Mouse (Mus musculus) CH12.LX (cell line): Measurements from ENCODE around the gene Rpl18a. TPM values are rescaled to one million over a fixed set of nuclear protein-coding genes. Genes with fewer than 3 reads are reported as not detected.

Experiments used
- DNase-seq: peaks from one replicate; pipeline ENCODE4 v3.0.0-alpha.2; 2013; ENCODE audit errors: extremely low read depth
- H3K27ac ChIP-seq: 2 replicates; pipeline ENCODE4 v1.5.1; 2012; ENCODE audit warnings: low read depth, mild to moderate bottlenecking, control low read depth, moderate library complexity; ENCODE audit not compliant: insufficient read depth
- H3K27me3 ChIP-seq: replicated peaks from 2 replicates; pipeline ENCODE3; 2012; ENCODE audit warnings: inconsistent platforms
- H3K36me3 ChIP-seq, 2 experiments: replicated peaks in 1 of 2; 2 replicates each; pipeline versions ENCODE3 to v1.6.1; 2012; ENCODE audit warnings: inconsistent platforms in 1 of 2, low read length in 1 of 2, mild to moderate bottlenecking in 1 of 2, mixed read lengths in 1 of 2, moderate library complexity in 1 of 2; ENCODE audit not compliant: control insufficient read depth in 1 of 2, insufficient read depth in 1 of 2
- H3K4me1 ChIP-seq, 2 experiments: 2 replicates each; pipeline ENCODE4 v1.6.1; 2012; ENCODE audit warnings: inconsistent platforms in 1 of 2, moderate library complexity in 1 of 2; ENCODE audit not compliant: insufficient read depth in 2 of 2, control insufficient read depth in 1 of 2
- H3K4me2 ChIP-seq: 2 replicates; pipeline ENCODE4 v1.6.1; 2012; ENCODE audit warnings: low read depth, mild to moderate bottlenecking, control low read depth; ENCODE audit not compliant: poor library complexity, insufficient read depth, severe bottlenecking
- H3K4me3 ChIP-seq, 3 experiments: fragments of 150-350 bp in 1 of 3; sonication (generic) in 1 of 3; replicated peaks in 1 of 3; 2 replicates each; pipeline versions ENCODE3 to v1.5.1; 2011 to 2012; ENCODE audit warnings: low read depth in 2 of 3, low read length in 2 of 3, mild to moderate bottlenecking in 2 of 3, moderate library complexity in 2 of 3, control low read depth in 1 of 3, improper control_type of control experiment in 1 of 3, inconsistent platforms in 1 of 3, mixed read lengths in 1 of 3; ENCODE audit not compliant: poor library complexity in 1 of 3
- H3K79me2 ChIP-seq: replicated peaks from 2 replicates; pipeline ENCODE4 v1.6.1; 2012; ENCODE audit warnings: mild to moderate bottlenecking, moderate library complexity; ENCODE audit not compliant: control insufficient read depth, poor library complexity, insufficient read depth, severe bottlenecking; ENCODE audit errors: extremely low read depth
- H3K9ac ChIP-seq: 2 replicates; pipeline ENCODE4 v1.6.1; 2012; ENCODE audit warnings: low read depth, mild to moderate bottlenecking, control low read depth, moderate library complexity; ENCODE audit not compliant: insufficient read depth
- H3K9me3 ChIP-seq: replicated peaks from 2 replicates; pipeline ENCODE3; 2012; ENCODE audit warnings: low read length, inconsistent platforms, mixed read lengths
- BHLHE40 ChIP-seq: IDR thresholded peaks from 2 replicates; pipeline ENCODE4 v1.6.1; 2011; ENCODE audit warnings: mild to moderate bottlenecking, low read depth, low read length, improper control_type of control experiment
- CHD2 ChIP-seq: IDR thresholded peaks from 2 replicates; pipeline ENCODE4 v1.6.1; 2011; ENCODE audit warnings: low read length, improper control_type of control experiment
- CTCF ChIP-seq, 2 experiments: IDR thresholded peaks in 1 of 2; conservative IDR thresholded peaks in 1 of 2; 2 replicates each; pipeline ENCODE4 v1.5.1; 2011 to 2012; ENCODE audit warnings: low read depth in 2 of 2, low read length in 2 of 2, improper control_type of control experiment in 1 of 2, inconsistent platforms in 1 of 2, mild to moderate bottlenecking in 1 of 2, moderate library complexity in 1 of 2
- E2F4 ChIP-seq: IDR thresholded peaks from 2 replicates; pipeline ENCODE4 v1.6.1; 2011; ENCODE audit warnings: low read depth, low read length, improper control_type of control experiment; ENCODE audit not compliant: insufficient replicate concordance
- EP300 ChIP-seq: IDR thresholded peaks from 2 replicates; pipeline ENCODE4 v1.6.1; 2011; ENCODE audit warnings: low read length, improper control_type of control experiment
- ETS1 ChIP-seq: conservative IDR thresholded peaks from 2 replicates; pipeline ENCODE4 v1.6.1; 2012; ENCODE audit warnings: low read depth, mild to moderate bottlenecking, inconsistent platforms, low read length, improper control_type of control experiment, moderate library complexity
- GABPA ChIP-seq: IDR thresholded peaks from 2 replicates; pipeline ENCODE4 v1.6.1; 2012; ENCODE audit warnings: low read depth, low read length, improper control_type of control experiment, inconsistent platforms; ENCODE audit not compliant: insufficient replicate concordance
- IRF4 ChIP-seq: IDR thresholded peaks from 2 replicates; pipeline ENCODE4 v1.6.1; 2014; ENCODE audit warnings: low read depth, mild to moderate bottlenecking, inconsistent platforms, low read length, improper control_type of control experiment
- JUN ChIP-seq: IDR thresholded peaks from 2 replicates; pipeline ENCODE4 v1.6.1; 2011; ENCODE audit warnings: low read depth, mild to moderate bottlenecking, low read length, improper control_type of control experiment, moderate library complexity; ENCODE audit not compliant: insufficient read depth
- JUND ChIP-seq: conservative IDR thresholded peaks from 2 replicates; pipeline ENCODE4 v1.6.1; 2011; ENCODE audit warnings: low read depth, low read length, improper control_type of control experiment
- KAT2A ChIP-seq: IDR thresholded peaks from 2 replicates; pipeline ENCODE4 v1.6.1; 2012; ENCODE audit warnings: low read length, improper control_type of control experiment, inconsistent platforms; ENCODE audit not compliant: insufficient replicate concordance
- MAFK ChIP-seq: IDR thresholded peaks from 2 replicates; pipeline ENCODE4 v1.6.1; 2011; ENCODE audit warnings: low read length, improper control_type of control experiment; ENCODE audit not compliant: insufficient replicate concordance
- MAX ChIP-seq: IDR thresholded peaks from 2 replicates; pipeline ENCODE4 v1.6.1; 2011; ENCODE audit warnings: low read length, improper control_type of control experiment
- MAZ ChIP-seq: IDR thresholded peaks from 2 replicates; pipeline ENCODE4 v1.6.1; 2012; ENCODE audit warnings: low read depth, mild to moderate bottlenecking, inconsistent platforms, low read length, improper control_type of control experiment, moderate library complexity
- MEF2A ChIP-seq: IDR thresholded peaks from 2 replicates; pipeline ENCODE4 v1.6.1; 2014; ENCODE audit warnings: low read depth, mild to moderate bottlenecking, inconsistent platforms, low read length, improper control_type of control experiment, borderline replicate concordance
- MXI1 ChIP-seq: IDR thresholded peaks from 2 replicates; pipeline ENCODE4 v1.6.1; 2011; ENCODE audit warnings: mild to moderate bottlenecking, low read depth, low read length, improper control_type of control experiment
- MYC ChIP-seq: IDR thresholded peaks from 2 replicates; pipeline ENCODE4 v1.6.1; 2011; ENCODE audit warnings: low read depth, mild to moderate bottlenecking, improper control_type of control experiment, low read length
- NELFE ChIP-seq: IDR thresholded peaks from 2 replicates; pipeline ENCODE4 v1.6.1; 2011; ENCODE audit warnings: low read depth, low read length, improper control_type of control experiment
- NRF1 ChIP-seq: IDR thresholded peaks from 2 replicates; pipeline ENCODE4 v1.6.1; 2014; ENCODE audit warnings: low read depth, mild to moderate bottlenecking, inconsistent platforms, low read length, improper control_type of control experiment, moderate library complexity
- PAX5 ChIP-seq: IDR thresholded peaks from 2 replicates; pipeline ENCODE4 v1.6.1; 2012; ENCODE audit warnings: low read length, inconsistent platforms, mixed read lengths
- POLR2A ChIP-seq: IDR thresholded peaks from 2 replicates; pipeline ENCODE4 v1.6.1; 2011; ENCODE audit warnings: low read depth, mild to moderate bottlenecking, improper control_type of control experiment, low read length
- POLR2AphosphoS2 ChIP-seq: IDR thresholded peaks from 2 replicates; pipeline ENCODE4 v1.6.1; 2011; ENCODE audit warnings: low read depth, low read length, improper control_type of control experiment
- RAD21 ChIP-seq: IDR thresholded peaks from 2 replicates; pipeline ENCODE4 v1.6.1; 2011; ENCODE audit warnings: low read depth, mild to moderate bottlenecking, low read length, improper control_type of control experiment, moderate library complexity
- SIN3A ChIP-seq: IDR thresholded peaks from 2 replicates; pipeline ENCODE4 v1.6.1; 2012; ENCODE audit warnings: low read length, improper control_type of control experiment, inconsistent platforms
- SMC3 ChIP-seq: IDR thresholded peaks from 2 replicates; pipeline ENCODE4 v1.6.1; 2011; ENCODE audit warnings: low read depth, low read length, improper control_type of control experiment
- TCF12 ChIP-seq: IDR thresholded peaks from 2 replicates; pipeline ENCODE4 v1.6.1; 2014; ENCODE audit warnings: low read depth, mild to moderate bottlenecking, inconsistent platforms, low read length, improper control_type of control experiment
- USF1 ChIP-seq: IDR thresholded peaks from 2 replicates; pipeline ENCODE4 v1.6.1; 2014; ENCODE audit warnings: low read depth, mild to moderate bottlenecking, inconsistent platforms, low read length, improper control_type of control experiment
- USF2 ChIP-seq: conservative IDR thresholded peaks from 2 replicates; pipeline ENCODE4 v1.6.1; 2011; ENCODE audit warnings: low read depth, low read length, improper control_type of control experiment
- ZC3H11A ChIP-seq: IDR thresholded peaks from 2 replicates; pipeline ENCODE4 v1.6.1; 2012; ENCODE audit warnings: low read depth, mild to moderate bottlenecking, inconsistent platforms, low read length, improper control_type of control experiment
- ZNF384 ChIP-seq: IDR thresholded peaks from 2 replicates; pipeline ENCODE4 v1.6.1; 2012; ENCODE audit warnings: low read depth, low read length, improper control_type of control experiment, inconsistent platforms
- dilution Hi-C: fragments of 300-500 bp; cut with MboI; formaldehyde crosslinking; loops from 2 replicates; pipeline ENCODE4 v1.14.3; 2020; ENCODE audit warnings: low sequenced_read_pairs; ENCODE audit not compliant: extremely low pct_unique_long_range_greater_than_20kb, extremely low pct_ligation_motif_present
- in situ Hi-C: fragments of 300-500 bp; cut with MboI; formaldehyde crosslinking; loops from 3 replicates; pipeline ENCODE4 v1.14.3; 2019; ENCODE audit warnings: low sequenced_read_pairs, low pct_ligation_motif_present, low pct_unique_long_range_greater_than_20kb, mixed read lengths
- polyA plus RNA-seq: library from polyadenylated mRNA; unstranded; fragments of >175 nt; gene quantifications from 2 replicates; pipeline ENCODE4 v1.2.1, GENCODE M21; 2012; ENCODE audit warnings: low read depth; ENCODE audit not compliant: insufficient read length
- total RNA-seq, 2 experiments: library from RNA; depleted of rRNA; stranded (reverse); fragments of 300-350 nt in 1 of 2; fragments of >200 nt in 1 of 2; gene quantifications; 2 replicates each; pipeline ENCODE4 v1.2.3; 2012 to 2014

The Rpl18a gene
- total and polyA plus RNA-seq, 3 experiments: 2,035 to 5,917 (median 3,837) TPM

GRCm38 (mm10) chr8:70894771-70895545 lies 2.3 kb downstream of the Rpl18a start:
- no peak for DNase-seq
- TF ChIP-seq POLR2A (no peak), NRF1 (no peak), MXI1 (no peak), CHD2 (no peak), JUN (no peak), SIN3A (no peak), MAZ (no peak), JUND (no peak), ZNF384 (no peak), KAT2A (no peak), NELFE (no peak), CTCF (conservative IDR thresholded peaks at IDR 0.05 in 1 of 2, IDR thresholded peaks at IDR 0.05 in 1 of 2; ENCODE audit: low read depth in 2 of 2, low read length in 2 of 2) (no peak), IRF4 (no peak), E2F4 (no peak), BHLHE40 (no peak)
- H3K79me2 ChIP-seq: peaks cover 24% of the 10 kb centered on the region
- H3K4me3 ChIP-seq: peak overlapping the region in 1 of 3 experiments; percentile 96
- H3K36me3 ChIP-seq: peaks cover 39 to 63% of the 10 kb centered on the region in 2 experiments
- dilution Hi-C loops (no loop called here), in situ Hi-C loops (loop anchor here (5.0 kb wide), 1 partner anchor 62 kb away; no protein-coding TSS in a partner anchor)
- H3K4me1 ChIP-seq: peaks cover 18 to 29% of the 10 kb centered on the region in 2 experiments
- no peak overlapping the region for H3K27ac ChIP-seq
- peaks cover 21% of the 10 kb centered on the region for H3K9me3 ChIP-seq
- H3K27me3 ChIP-seq: no peaks in the 10 kb centered on the region
- H3K9ac ChIP-seq: no peak overlapping the region
- no peak overlapping the region for H3K4me2 ChIP-seq

GRCm38 (mm10) chr8:70894385-70894720 lies 2.9 kb downstream of the Rpl18a start:
- no peak for DNase-seq
- Histone ChIP-seq H3K9me3 (peaks cover 21% of the 10 kb centered on the region), H3K27ac (no peak overlapping the region), H3K36me3 (peaks cover 39 to 65% of the 10 kb centered on the region in 2 experiments), H3K4me2 (no peak overlapping the region), H3K79me2 (peaks cover 24% of the 10 kb centered on the region), H3K4me3 (no peak overlapping the region), H3K27me3 (no peaks in the 10 kb centered on the region), H3K9ac (no peak overlapping the region), H3K4me1 (peaks cover 18 to 27% of the 10 kb centered on the region in 2 experiments)
- in situ Hi-C loops (no loop called here), dilution Hi-C loops (no loop called here)
- TF ChIP-seq PAX5 (no peak), ETS1 (no peak), USF1 (no peak), NELFE (no peak), RAD21 (no peak), BHLHE40 (no peak), POLR2A (no peak; the same call in 1 of the 2 replicates), ZC3H11A (no peak), MEF2A (no peak), ZNF384 (no peak), TCF12 (no peak), MYC (no peak), USF2 (no peak), GABPA (no peak), MAFK (no peak), POLR2AphosphoS2 (no peak), NRF1 (no peak), MAX (no peak), EP300 (no peak), SMC3 (no peak)
